Mouse (Mus musculus): ENCODE results near the gene Pappa.

Gene Pappa

DNA sequence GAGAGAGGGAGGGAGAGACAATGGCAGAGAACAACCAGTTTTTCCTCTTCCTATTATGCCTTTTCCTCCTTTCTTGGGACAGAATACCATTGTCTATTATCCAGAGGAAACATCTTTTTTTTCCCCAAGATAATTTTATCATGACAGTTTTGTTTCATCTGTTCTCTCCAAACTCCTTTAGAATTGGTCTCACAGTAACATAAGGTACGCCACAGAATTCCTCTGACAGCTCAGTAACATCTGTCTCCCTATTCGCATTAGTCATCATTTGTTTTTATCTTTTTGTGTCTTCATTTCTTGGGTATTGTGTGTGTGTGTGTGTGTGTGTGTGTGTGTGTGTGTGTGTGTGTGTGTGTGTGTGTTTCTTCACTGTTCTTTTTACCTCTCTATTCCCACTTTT lies 201.8 kb downstream of the Pappa start:
- DNase-seq (ENCODE audit: low read depth in 1 of 2, low spot score in 2 of 2): no peak

DNA sequence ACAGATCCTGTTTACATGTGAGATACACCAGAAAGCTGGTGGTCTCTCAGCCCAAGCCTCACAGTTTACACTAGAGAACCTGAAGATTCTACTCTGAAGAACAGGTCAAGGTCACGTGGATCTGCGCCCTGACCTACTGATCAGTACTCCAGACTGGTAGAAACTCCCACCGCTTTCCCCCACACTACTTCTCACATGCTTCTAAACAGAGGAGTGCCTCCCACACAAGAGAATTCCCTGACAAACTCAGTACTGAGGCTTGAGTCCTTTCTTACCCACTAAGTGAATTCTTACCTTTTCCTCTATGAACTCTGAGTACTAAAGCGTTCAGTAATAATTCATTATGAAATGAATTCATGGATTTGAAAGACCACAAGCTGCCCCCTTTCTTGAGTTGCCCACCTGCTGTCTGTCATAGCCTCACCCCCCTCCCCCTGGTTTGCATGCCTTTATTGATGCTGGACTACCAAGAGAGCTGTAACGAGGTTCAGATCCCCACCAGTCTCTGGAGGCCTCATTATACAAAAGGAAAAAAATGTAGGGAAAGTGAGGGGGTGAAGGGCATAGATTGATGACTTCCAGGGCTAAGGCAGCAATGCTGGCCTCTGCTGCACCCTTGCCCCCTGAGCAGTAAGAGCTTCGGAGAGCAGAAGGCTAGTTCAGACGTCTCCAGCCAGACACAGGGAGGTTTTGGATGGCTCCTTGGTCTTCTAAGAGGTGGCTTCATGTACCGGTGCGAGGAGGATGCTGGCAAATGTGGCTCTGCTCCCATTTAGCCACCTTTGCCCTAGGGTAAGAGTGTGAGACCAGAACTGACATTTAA lies 204.7 kb downstream of the Pappa start:
- DNase-seq (ENCODE audit: low read depth in 1 of 2, low spot score in 2 of 2): no peak

DNA sequence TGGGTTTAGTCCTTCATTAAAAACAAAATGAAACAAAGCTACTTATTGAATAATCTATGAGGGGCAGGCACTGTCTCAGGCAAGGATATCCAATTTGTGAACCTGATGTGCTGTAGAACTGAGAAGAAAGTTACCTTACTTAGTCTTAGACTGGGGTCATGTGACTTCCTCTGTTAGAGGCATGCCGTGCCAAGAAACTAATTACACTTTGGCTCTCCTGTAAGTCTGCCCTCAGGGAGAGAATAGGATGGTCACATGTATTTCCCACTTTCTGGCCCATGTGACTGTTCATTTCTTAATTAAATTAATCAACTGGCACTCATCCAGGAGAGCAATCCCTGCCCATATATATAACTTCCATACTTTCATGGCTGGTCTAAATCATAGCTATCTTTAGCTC lies 209.7 kb downstream of the Pappa start:
- no peak for DNase-seq (ENCODE audit: low read depth in 1 of 2, low spot score in 2 of 2)

DNA sequence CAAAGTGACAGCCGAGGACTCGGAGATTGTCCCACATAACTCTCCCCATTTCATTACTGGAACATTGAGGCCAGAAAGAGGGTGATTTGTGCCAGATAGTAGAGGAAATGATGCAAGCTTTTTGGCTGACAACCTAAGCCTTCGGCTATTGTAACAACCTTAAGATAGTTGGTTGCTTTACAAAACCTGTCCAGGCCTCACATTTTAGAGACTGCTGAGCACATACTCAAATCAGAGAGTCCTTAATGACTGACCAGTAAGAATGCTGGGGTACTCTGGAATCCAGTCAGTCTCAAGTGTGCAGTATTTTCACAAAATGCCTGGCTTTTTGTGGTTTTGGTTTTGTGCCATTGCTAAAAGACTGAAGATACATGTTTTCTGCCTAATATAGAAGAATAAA lies 217.8 kb downstream of the Pappa start:
- no peak for DNase-seq (ENCODE audit: low read depth in 1 of 2, low spot score in 2 of 2)

DNA sequence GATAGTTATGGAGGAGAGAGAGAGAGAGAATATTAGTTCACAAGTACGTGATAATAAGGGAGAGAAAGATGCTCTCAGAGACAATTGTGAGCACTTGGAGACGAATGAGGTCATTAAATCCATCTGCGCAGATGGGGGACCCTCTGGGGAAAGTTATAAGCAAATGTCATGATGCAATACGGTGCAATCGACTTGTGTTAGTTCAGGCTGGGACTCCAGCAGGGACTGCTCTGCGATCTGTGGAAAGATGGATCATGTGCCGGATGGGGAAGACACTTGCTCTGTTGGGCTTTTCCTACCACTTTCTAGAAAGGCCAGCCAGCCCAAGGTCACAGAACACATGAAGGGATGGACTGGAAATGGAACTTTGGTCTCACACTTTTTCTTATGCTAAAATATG lies 226.5 kb downstream of the Pappa start:
- no peak for DNase-seq (ENCODE audit: low read depth in 1 of 2, low spot score in 2 of 2)

DNA sequence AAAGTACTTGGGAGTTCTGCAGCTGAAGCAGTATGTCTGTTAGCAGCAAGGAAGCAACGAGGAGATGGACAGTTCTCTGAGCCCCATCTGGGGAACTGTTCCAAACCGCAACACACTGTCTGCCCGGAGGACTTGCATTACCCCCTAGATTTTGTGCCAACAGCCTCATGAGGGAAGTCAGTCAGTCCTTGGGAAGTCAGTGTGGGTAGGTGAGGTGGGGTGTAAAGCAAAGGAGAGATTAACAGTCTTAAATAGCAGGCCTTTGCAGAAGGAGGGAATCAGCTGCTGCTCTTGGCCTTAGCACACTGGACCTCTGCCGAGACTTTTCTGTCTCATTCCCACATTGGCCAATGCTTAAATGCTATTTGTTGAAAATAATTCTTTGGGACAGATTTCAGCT lies 230.6 kb downstream of the Pappa start:
- DNase-seq (ENCODE audit: low read depth in 1 of 2, low spot score in 2 of 2): no peak

DNA sequence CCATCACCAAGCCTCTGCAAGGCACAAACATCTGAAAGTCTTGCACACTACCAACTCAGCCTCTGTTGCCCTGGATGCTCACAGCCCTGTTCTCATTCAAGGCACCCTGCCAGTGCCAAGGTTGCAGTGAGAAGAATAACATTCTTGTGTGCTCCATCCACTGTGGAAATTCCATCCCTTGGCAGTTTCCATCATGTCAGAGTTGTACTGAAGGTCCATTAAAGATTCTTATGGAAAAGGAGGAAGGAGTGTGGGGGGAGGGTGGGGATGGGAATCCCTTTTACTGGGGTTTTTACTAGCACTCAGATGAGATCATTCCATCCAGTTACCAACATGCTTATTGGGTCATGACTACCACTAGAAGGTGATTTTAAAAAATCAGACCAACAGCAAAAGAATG lies 243.2 kb downstream of the Pappa start:
- DNase-seq (ENCODE audit: low read depth in 1 of 2, low spot score in 2 of 2): no peak

DNA sequence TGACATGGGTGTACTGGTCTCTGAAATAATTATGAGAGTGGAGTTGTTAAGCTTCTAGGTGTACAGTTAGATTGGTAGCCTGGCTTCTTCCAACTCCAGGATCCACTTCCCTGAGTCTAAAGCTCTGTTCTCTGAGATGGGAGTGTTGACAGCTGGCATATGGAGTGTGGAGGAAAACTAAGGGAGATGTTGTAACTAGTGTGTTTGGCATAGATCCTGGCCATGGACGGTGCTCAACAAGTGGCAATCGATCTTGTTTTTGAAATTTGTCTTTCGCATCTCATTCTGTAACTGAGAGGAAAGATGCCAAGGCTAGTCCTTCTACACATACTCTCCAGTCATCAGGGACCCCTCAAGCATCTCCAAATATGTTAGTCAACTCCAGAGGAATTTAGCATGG lies 248.8 kb downstream of the Pappa start:
- DNase-seq (ENCODE audit: low read depth in 1 of 2, low spot score in 2 of 2): no peak

DNA sequence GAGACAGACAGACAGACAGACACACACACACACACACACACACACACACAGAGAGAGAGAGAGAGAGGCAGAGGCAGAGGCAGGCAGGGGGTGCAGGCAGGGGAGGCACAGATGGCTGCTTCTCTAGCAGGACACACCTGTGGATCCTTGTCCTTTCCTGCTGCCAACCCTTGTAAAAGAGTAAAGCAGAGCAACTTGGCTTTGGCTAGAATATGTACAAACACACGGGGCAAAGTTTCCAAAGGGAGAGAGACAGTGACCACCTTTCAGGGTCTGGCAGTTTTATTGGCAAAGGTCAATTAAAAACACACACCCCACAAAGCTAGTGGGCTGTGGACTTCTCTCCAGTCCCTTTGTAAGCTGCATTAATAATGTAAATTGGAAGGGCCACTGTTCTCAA lies 249.9 kb downstream of the Pappa start:
- no peak for DNase-seq (ENCODE audit: low read depth in 1 of 2, low spot score in 2 of 2)

DNA sequence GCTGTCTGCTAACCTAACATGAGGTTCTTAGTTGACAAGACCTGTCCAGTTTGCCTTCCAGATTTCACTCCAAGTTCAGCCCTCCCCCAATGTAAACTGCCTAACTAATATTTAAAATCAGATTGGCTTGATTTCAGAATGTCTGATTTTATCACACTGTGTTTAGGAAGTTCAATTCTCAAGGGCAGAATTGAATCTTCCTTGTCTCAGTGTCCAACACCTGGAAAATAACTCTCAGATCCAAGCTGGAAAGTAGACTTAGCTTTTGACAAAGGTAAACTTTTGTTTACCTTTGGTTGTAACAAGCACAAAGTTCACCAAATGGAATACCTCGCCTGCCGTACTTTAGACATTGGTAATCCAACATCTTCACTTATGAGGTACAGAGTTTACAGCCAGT lies 252.6 kb downstream of the Pappa start:
- no peak for DNase-seq (ENCODE audit: low read depth in 1 of 2, low spot score in 2 of 2)

DNA sequence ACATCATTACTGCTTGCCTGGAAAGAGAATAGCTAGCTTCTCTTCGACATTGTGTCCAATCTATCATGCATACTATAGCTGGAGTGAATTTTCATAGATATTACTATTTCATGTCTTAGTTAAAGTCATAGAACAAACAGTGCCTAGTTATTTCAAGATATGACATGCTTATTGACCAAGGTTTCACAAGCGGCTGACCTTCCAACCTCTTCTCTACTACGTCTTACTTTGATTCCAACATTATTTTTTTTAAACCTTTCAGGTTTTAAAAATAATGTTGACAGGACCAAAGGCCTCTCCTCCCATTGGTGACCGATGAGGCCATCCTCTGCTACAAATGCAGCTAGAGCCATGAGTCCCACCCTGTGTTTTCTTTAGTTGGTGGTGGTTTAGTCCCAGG lies 255.5 kb downstream of the Pappa start:
- DNase-seq (ENCODE audit: low read depth in 1 of 2, low spot score in 2 of 2): no peak

DNA sequence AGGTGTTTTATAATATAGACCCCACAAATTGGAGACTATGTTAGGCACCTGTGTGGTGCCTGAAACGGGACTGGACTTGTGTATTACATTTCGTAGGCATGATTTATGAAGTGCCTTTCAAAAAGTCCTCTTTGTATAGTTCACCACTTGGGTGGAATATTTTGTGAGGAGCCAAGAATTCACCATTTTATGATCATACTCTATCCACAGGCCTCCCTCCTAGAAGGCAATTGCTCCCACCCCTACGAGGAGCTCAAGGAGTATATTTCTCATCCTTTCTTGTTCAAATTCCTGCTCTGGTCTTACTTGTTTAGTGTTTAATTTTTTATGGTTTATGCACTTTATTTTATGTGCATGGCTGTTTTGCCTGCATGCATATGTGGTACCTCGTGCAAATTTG lies 259.1 kb downstream of the Pappa start:
- no peak for DNase-seq (ENCODE audit: low read depth in 1 of 2, low spot score in 2 of 2)

DNA sequence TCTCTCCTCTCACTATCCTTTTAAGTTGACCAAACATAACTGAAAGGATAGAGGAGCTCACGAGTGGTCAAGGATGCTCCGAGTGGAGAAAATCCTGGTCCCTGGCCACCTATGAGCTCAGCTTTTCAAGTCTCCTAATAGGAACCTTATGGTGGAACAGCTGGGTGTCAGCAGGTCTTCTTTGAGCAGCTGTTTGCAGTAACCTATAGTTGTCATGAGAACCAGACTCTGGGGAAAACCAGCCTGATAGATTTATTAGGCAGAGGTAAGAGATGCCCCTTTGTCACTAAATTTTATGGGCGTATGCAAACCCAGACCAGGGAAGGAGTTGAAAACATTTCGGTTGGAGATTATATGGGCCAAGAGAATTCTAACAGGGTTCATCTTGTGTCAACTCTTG lies 267.0 kb downstream of the Pappa start:
- DNase-seq (ENCODE audit: low read depth in 1 of 2, low spot score in 2 of 2): no peak

DNA sequence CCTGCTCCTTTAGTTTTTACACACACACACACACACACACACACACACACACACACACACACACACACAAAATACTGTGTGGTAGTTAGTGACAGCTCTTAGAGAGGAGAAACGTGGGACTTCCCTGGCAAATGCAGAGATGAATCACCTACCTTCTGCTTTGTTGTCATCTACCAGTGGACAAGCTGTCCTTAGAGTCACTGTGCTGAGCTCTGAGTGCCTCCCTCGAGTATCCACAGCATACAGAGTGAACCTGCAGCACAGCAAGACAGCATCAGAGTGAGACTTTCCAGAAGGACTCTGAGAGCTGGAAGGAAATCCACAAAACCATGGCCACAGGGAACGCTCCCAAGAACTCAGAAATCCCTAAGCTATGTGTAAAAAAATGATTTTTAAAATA lies 272.8 kb downstream of the Pappa start:
- no peak for DNase-seq (ENCODE audit: low read depth in 1 of 2, low spot score in 2 of 2)

DNA sequence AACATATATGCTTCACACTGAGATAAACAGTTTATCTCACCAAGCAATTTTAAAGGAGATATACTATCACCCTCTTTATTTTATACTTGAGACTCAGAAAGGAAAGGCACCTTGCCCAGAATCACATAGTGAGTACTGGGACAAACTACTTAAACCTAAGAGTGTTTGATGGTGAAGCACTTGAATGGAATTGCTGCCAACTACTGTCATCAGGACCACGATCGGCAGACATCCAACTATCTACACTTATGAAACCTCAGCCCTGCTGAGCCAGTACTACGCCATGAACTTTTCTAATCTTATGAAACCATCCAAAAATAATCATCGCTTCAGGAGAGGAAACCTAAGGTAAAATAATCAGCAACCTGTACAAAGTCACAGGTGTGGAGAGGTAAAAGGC lies 275.5 kb downstream of the Pappa start:
- DNase-seq (ENCODE audit: low read depth in 1 of 2, low spot score in 2 of 2): no peak

DNA sequence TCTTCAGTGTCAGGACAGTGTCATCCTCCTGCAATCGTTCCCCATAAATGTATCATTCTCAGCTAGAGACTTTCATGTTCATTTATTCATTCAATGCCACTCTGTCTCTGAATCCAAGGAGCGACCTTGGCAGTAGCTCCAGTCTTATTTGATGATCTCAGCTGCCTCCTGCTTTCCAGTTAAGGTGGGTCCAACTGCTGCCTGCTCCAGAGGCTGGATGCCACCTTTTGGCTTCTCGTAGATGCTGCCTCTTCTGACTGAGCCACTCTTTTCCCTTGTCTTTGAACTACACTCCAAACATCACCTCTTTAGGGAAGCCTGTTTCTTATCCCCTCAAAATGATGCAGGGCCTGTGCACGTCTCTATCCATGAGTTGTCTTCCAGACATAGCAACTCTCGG lies 278.3 kb downstream of the Pappa start:
- no peak for DNase-seq (ENCODE audit: low read depth in 1 of 2, low spot score in 2 of 2)

DNA sequence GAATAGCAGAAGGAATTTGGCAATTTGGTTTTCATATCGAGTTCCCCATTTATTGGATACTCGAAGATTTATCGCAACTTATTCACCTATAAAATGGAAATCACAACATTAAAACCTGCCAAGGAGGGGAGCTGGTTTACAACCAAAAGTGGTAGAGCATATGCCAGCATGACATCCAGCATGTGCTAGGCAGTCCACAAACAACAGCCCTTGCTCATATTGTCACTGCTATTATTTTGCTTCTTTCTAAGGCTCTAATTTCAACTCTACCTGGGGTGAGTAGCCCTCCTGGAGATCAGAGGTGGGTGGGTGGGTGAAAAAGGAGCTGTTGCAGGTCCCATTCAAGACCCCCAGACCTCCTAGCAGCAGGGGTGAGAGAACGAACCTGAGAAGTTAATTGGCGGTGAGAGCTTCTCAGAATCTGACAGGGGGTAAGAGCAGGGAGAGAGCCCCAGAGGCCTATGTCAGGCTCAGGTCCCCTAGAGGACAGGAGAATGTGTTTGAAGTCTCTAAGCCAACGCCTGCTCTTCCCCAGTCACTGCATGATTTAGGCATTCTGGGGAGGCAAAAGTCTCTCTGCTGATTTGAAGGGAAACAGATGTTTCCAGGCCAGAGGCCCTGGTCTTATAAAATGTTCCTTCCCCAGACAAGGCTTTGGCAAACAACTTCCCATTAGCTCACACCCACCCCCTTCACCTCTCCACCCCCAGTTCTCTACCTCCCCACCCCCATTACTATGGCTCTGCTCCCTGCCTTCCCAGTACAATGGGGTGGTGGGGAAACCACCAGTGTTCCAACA lies 279.1 kb downstream of the Pappa start:
- DNase-seq (ENCODE audit: low read depth in 1 of 2, low spot score in 2 of 2): no peak

All from monocyte, adult 2 months (primary cell).